Mouse (Mus musculus) T-helper 1 cell (primary cell): ENCODE measurements around the gene Renbp.

Experiments
- in situ Hi-C: fragments of 300-600 bp; cut with MboI, MseI; formaldehyde crosslinking; loops from one replicate; pipeline ENCODE4 v1.15.1; 2025; ENCODE audit warnings: high pct_unique_total_duplicates

The Renbp gene

GRCm38 (mm10) chrX:73930402-73931062 lies at the start of gene Renbp:
Gene Renbp (minus strand): TSS chrX:73930850.
- in situ Hi-C loops = no loop called here

GRCm38 (mm10) chrX:73977783-73978182 lies 47.1 kb upstream of the Renbp start:
- in situ Hi-C loops = no loop called here

GRCm38 (mm10) chrX:73976283-73976682 lies 45.6 kb upstream of the Renbp start:
- in situ Hi-C loops = no loop called here

- in situ Hi-C loops = no loop called here
These were observed 42.1 kb upstream of the Renbp start for GRCm38 (mm10) chrX:73972774-73973173.

- in situ Hi-C loops = no loop called here
These were observed 40.1 kb upstream of the Renbp start for GRCm38 (mm10) chrX:73970781-73971180.

GRCm38 (mm10) chrX:73969729-73970128 lies 39.1 kb upstream of the Renbp start:
- in situ Hi-C loops = no loop called here

GRCm38 (mm10) chrX:73969167-73969566 lies 38.5 kb upstream of the Renbp start:
- in situ Hi-C loops = no loop called here

- in situ Hi-C loops = no loop called here
These were observed 36.8 kb upstream of the Renbp start for GRCm38 (mm10) chrX:73967177-73968075.

GRCm38 (mm10) chrX:73966248-73967176 lies 35.9 kb upstream of the Renbp start, which contains the start of gene Hcfc1:
Gene Hcfc1 (minus strand): TSS chrX:73966357.
- in situ Hi-C loops = no loop called here

- in situ Hi-C loops = no loop called here
These were observed 34.7 kb upstream of the Renbp start for GRCm38 (mm10) chrX:73965307-73965706.

- in situ Hi-C loops = loop anchor here (5.0 kb wide), 1 partner anchor 247 kb away; the partner anchor contains the start of genes Abcd1 and Bcap31
These were observed 33.7 kb upstream of the Renbp start for GRCm38 (mm10) chrX:73964363-73964762.

GRCm38 (mm10) chrX:73954988-73955387 lies 24.3 kb upstream of the Renbp start:
- in situ Hi-C loops = loop anchor here (5.0 kb wide), 1 partner anchor 173 kb away; no protein-coding TSS in a partner anchor

GRCm38 (mm10) chrX:73952603-73953002 lies 22.0 kb upstream of the Renbp start:
- in situ Hi-C loops = loop anchor here (5.0 kb wide), 1 partner anchor 170 kb away; no protein-coding TSS in a partner anchor

- in situ Hi-C loops = loop anchor here (10.0 kb wide), 1 partner anchor 385 kb away; no protein-coding TSS in a partner anchor
These were observed 18.7 kb upstream of the Renbp start for GRCm38 (mm10) chrX:73949341-73949740.

- in situ Hi-C loops = loop anchor here (10.0 kb wide), 1 partner anchor 384 kb away; no protein-coding TSS in a partner anchor
These were observed 18.0 kb upstream of the Renbp start for GRCm38 (mm10) chrX:73948647-73949046.

- in situ Hi-C loops = loop anchor here (10.0 kb wide), 1 partner anchor 382 kb away; no protein-coding TSS in a partner anchor
These were observed 16.2 kb upstream of the Renbp start for GRCm38 (mm10) chrX:73946896-73947295.

GRCm38 (mm10) chrX:73942294-73942693 lies 11.6 kb upstream of the Renbp start:
- in situ Hi-C loops = loop anchor here (10.0 kb wide), 1 partner anchor 377 kb away; no protein-coding TSS in a partner anchor

- in situ Hi-C loops = loop anchor here (10.0 kb wide), 1 partner anchor 377 kb away; no protein-coding TSS in a partner anchor
These were observed 11.2 kb upstream of the Renbp start for GRCm38 (mm10) chrX:73941860-73942259.

- in situ Hi-C loops = no loop called here
These were observed 1.2 kb upstream of the Renbp start for GRCm38 (mm10) chrX:73931871-73932270.

- in situ Hi-C loops = loop anchor here (25.0 kb wide), 1 partner anchor 1190 kb away; no protein-coding TSS in a partner anchor
These were observed 8.1 kb downstream of the Renbp start for GRCm38 (mm10) chrX:73922550-73922882.
